Mouse (Mus musculus) kidney, postnatal 10 days (tissue): ENCODE measurements around the gene Apom.

Experiments used
- DNase-seq: peaks from one replicate; pipeline ENCODE4 v3.0.0; 2021; ENCODE audit warnings: mixed read lengths

Gene Apom

DNA sequence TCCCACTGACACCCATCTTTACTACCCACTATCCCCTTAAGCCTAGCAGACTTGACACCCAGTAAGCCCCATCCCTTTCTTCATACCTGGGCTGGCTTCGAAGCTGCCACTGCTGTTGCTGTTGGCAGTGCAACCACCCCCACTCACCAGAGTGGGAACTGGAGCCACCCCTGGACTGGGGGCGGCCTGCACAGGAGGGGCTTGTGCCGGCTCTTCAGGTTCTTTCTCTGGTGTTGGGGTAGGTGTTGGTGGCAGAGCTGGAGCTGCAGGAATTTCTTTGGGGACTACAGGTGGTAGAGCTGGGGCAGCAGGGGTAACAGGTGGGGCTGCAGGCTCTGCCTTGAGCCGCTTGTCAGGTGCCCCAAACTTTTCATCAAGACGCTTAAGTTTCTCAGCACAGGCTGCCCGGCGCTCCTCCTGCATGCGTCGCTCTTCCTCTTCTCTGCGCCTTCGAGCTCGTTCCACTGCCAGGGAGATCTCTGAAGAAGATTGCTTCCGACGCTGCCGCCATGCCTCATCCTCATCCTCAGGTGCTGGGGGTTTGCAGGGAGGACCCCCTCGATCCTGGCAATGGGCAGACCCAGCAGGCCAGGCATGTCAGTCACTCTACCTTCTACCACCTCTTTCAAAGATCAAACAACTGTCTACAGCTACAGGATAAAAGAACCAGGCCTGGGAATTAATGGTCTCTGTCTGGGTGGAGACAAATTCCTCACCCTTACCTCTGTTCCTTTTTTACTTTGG is 27.2 kb upstream of the Apom start:
- DNase-seq = no peak

DNA sequence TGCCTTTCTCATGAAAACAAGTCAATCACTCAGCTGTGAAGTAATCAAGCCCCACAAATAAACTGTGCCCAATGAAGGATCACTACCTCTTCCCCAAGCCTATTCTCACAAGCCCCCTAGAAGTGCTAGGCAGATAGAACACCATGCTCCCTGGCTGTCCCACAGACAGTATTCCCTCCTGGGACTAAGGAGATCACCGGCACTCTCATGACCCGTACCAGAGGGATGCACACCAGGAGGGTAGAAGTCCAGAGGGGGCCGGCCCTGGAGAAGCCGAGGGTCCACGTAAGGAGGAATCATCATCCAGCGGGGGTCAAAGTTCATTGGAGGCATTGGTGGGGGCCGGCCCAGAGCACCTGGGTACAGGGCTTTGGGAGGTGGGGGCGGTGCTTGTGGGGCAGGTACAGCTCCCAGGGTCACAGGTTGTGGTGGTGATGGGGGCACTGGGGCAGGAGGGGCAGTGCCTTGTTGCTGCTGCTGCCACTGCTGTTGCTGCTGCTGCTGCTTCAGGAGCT is 25.9 kb upstream of the Apom start:
- DNase-seq = no peak

DNA sequence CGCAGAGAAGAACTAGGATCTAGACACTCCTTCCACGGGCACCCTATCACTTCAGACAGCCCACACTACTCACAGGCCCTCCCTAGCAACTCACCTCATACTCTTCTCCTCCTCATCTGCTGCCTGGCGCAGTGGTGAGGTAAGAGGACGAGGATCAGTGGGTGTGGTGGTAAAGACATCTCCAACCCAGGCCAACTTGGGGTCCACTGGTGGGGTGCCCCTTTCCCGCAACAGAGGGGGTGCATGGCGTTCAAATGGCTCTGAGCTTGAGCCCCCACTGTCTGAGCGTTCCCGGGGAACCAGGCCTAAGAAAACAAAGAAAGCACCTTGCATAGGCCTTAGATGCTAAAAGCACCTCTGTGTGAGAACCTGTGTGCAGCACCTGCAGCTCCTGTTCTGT is 25.4 kb upstream of the Apom start:
- no peak for DNase-seq

DNA sequence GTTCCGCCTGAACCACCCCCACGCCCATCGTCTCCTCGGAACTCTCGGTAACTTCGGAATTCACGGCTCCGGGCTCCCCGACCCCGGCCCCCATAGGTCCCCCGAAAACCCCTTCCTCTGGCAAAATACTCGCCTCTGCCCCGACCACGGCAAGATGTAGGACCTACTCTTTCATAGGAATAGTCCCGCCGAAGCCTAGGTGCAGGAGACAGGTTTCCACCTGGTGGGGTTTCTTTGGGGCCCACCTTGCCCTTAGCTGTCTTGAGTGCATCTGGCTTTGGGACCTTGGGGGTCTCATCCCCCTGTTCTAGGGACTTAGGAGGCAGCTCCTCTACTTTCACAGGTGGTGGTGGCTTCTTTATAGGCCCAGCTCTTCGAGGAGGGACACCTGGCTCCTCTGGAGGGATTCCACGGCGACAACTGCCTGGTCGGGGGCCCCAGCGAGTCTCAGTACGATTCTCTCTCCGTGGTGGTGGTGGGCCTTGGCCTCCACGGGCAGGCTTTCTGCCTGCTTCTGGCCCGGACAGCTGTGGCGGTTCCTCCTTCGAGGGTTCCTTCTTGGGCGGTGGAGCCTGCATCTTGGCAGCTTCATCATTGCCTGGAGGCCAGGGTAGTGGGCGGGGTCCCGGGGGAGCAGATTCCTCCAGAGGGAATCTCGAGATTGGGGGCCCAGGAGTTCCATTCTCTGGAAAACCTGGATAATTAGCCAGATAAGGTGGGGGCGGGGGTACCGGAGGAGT is 24.8 kb upstream of the Apom start:
- DNase-seq = no peak

DNA sequence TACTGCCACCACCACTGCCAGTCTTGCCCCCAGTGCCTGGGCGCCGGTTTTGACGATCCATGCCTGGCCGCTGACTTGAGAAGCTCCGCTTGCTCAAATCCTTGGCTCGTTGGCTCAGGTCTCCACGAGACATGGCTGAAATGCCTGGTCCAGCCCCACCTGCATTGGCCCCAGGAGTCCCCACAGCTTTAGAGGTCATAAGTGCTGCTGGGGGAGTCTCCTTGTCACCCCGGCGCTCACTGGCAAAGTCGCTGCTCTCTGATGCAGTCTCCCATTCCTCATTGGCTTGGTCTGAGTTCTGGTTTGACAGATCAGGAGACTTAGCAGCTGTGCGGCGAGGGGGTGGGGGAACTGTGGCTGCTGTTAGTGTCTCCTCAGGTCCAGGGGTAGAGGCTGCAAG is 23.6 kb upstream of the Apom start:
- no peak for DNase-seq

DNA sequence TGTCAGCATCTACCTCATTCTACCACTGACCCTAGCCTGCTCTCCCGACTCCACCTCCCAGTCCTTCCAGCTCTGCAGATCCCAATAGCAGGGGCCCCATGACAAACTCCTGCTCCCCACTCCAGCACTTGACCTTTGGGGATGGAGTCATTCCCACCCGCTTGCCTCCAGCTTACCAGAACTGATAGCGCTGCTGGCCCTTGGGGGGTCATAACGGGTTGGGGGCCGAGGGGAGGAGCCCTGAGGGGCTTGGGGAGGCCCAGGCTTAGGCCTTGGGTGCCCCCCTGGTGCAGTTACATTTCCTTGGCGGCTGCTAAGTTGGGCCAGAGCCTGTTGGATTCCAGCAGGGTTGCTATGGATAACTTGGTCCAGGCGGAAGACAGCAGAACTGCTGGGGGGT is 22.8 kb upstream of the Apom start:
- DNase-seq = no peak

DNA sequence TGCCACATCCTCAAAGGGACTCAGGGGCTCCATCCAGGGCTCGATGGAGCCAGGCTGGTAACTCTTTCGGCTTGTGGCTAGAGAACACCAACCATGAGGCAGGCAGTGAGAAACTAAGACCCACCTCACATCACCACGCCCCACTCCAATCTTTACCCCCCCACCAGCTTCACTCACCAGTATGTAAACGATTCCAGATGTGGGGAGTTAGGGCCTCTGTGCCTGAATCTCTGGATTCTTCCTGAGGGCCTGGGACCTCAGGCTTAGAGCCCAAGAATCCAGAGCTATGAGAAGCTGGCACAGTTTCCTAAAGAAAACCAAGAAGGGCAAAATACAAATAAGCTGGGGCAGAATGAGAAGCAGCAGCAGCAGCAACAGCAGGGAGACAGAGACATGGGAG is 22.1 kb upstream of the Apom start:
- no peak for DNase-seq

DNA sequence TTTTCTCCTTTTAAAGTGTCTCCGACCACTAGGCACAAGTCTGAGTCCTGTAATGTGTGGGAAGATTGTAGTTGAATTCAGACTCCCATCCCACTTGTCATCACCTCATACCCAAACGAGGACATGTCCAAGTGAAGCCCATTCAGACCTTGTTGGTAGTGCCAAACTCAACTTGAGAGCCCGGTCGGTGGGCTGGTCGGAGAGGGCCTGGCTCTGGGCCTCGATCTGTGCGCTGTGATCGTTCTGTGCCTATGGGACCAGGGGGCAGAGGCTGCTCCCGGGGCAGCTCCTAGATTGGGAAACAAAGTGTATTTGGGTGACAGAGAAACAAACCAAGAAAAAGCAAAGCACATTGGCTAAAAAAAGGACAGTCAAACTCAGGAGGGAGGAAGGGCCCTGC is 21.2 kb upstream of the Apom start:
- no peak for DNase-seq

DNA sequence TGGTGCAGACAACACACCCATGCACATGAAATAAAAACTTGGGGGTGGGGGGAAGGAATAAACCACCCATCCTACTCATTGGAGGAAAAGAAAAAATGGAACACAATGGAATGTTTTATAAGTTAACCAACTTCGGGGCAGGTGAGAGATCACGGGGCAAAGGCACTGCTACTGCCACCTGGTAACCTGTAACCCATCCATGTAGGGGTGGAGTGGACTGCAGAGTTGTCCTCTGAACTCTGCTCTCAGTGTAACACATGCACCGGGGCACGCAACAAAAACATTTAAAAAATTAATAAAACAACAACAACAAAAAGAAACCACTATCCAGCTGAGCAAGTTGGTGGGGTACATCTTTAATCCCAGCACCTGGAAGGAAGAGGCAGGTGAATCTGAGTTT is 20.3 kb upstream of the Apom start:
- DNase-seq = no peak

DNA sequence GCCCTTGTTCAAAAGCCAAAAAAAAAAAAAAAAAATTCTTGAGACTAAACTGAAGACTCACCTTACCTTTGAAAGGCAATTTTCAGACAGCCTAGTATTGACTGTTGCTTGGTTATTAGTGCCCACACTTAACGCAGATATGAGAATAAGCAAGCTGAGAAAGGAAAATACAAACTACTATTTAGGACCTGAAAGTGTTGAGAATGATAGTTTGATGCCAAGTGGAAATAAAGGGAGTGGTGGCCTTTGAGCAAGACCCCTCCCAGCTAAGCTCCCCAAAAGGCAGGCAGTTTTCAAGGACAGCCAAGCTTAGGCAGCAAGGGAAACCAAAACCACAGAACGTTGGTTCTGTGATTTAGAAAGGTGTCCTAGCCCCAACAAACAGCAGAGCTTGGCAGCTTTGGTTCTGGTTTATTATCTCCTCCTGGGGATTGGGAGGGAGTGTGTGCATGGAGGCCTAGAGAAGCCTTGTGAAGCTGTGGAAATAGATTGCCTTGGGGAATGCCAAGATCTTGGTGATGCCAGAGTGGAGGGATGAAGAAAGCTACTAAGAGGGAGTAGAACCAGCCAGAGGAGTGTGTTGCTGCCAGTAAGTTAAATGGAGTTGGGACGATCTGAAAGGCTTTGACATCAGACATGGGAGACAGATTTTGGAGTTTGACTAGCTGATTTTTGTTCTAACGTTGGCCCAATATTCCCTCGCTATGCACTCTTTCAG is 16.2 kb upstream of the Apom start:
- DNase-seq = no peak

DNA sequence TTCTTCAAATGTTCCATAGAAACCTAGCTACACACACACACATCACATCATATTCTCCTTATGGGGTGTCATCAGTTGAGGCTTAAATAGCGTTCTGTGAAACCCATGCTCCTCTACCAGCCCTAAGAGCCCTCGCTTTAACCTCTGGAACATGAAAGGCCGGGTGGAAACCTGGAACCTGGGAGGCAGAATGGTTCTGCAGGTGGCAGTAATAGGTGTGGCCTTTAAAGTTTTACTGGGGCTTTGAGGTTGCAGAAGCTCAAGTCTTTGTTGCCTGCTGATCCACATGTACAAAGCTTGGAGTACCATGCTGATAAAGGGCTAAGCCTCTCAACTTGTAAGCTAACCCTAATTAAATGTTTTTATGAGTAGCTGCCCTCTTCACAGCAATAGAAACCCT is 15.5 kb upstream of the Apom start:
- no peak for DNase-seq

DNA sequence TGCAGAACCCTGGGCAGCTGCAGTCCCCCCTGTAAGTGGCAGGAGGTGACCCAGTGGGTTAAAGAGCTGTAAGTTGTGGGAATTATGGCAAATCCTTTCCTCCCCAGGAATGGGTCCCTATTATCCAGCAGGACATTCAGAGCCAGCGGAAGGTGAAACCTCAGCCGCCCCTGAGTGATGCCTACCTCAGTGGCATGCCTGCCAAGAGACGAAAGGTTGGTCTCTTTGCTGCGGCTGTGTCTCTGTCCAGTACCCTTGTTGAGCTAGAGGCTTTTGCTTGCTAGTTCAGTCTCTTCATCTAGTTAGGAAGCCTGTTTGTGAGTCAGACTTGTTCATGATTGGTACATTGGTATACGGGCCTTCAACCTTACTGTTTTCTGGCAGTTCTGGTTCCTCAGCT is 14.3 kb upstream of the Apom start:
- DNase-seq = no peak

DNA sequence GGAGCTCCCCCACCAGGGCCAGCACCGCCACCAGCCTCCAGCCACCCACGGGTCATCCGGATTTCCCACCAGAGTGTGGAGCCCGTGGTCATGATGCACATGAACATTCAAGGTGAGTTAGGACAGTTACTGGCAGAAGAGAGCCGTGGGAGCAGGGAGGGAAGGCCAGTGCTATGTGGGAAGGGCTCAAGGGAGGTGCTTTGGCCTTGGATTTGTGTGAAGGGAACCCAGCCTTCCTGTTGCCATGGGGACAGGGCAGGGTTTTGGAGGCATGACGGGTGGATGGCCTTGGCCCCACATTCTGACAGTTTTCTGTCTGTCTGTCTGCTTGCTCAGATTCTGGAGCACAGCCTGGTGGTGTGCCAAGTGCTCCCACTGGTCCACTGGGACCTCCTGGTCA is 10.1 kb upstream of the Apom start:
- no peak for DNase-seq

DNA sequence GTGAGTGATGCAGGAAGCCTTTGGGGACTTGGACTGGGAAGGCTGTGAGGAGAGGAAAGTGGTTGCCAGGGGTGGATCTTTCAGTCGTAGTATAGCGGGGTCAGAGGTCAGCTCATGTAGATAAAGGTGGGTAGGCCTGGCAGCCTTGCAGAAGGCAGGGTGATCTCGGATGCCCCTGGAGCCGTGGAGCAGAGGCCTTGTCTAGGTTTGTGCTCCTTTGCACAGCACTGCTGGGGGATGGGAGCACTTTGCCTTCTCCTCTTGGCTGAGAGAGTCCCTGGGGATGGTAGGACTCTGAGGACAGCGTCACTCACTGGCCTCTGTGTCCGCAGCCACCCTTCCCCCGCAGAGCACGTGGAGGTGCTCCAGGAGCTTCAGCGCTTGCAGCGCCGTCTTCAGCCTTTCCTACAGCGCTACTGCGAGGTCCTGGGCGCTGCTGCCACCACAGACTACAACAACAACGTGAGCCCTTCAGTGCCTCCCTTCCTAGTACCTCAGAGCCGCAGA is 8.7 kb upstream of the Apom start:
- DNase-seq = peak; percentile 26

DNA sequence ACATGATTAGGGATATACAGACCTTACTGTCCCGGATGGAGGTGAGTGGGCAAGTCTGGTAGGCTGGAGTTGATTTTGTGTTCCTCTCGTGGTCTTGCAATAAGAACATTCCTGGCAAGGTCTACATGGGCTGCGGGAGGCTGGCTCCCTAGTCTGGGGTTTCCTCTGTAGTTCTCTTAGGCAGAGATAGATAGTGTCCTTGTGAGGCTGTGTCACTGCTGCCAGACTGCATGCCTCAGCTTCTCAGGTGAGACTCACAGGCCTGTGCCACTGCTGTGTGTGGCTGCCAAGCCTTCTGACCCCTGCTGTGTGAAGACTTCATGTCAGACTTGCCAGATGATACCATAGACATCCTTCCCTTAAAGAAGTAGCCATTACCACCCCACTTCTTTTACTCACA is 7.4 kb upstream of the Apom start:
- no peak for DNase-seq

DNA sequence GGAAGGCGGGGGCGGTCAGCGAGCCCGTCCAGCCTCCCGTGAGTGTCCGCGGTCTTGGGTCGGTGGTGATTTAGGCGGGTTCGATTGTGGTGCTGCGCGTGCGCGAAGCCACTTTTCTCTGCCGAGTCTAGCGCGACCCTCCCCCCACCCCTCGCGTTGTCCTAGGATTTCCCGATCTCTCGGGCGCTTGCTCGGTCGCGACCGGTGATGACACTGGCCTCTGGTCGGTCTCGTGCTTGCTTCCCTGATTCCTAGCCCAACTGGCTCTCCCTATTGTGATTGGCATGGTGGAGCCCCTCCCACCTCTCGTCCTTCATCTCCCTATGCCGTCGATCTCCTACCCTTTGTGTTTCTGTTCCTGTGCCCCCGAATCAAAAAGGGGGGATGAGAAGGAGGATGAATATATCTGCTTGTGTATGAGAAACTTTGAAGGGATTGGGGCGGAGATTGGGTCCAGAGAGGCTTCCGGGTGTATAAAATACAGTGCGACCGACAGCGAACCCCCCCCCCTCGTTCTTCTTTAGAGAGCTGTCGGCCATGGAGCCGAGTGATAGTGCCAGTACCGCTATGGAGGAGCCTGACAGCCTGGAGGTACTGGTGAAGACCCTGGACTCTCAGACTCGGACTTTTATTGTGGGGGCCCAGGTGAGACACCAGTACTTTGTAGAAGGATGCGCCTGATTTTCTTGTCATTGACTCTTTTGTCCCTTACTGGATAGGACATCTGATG is 3.9 kb upstream of the Apom start:
- DNase-seq = no peak

DNA sequence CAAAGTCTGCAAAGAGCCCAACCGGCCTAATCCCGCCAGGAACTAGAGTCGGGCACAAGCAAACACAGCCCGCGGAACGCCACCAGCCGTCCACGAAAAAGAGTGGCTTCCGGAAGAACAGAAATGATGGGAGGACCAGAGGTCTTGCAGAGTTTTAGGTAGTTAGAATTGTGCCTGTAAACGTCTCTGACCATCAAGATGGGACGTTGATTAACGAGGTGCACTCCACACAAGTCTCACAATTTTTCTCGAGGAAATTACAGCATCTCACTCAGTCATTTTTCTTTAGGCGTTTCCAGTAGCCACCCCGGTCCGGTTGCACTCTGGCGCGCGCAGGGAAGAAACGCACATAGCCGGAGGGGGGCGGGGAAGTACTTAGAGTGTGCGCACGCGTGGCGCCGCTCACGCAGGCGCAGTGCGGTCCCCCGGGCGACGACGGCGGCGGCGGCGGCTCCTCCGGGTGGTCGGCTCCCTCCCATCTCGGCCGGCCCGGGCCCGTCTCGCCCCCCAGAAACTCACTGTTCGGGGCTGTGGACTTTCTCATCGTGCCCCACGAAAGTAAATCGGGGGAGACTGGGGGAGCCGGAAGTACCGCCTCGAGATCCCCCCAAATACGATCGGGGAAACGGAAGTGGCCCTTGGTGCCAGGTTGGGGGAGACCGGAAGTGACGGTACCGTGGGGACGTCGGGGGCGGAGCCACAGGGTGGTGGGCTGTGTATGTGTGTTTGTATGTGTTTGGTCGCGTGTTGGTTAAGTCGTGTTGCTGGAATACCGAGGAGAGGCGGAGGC is 3.1 kb upstream of the Apom start, which contains the start of gene Bag6:
Gene Bag6, plus strand, starts transcription at position 378 of the 790 bp plus-strand sequence.
- peak; percentile 97 for DNase-seq

DNA sequence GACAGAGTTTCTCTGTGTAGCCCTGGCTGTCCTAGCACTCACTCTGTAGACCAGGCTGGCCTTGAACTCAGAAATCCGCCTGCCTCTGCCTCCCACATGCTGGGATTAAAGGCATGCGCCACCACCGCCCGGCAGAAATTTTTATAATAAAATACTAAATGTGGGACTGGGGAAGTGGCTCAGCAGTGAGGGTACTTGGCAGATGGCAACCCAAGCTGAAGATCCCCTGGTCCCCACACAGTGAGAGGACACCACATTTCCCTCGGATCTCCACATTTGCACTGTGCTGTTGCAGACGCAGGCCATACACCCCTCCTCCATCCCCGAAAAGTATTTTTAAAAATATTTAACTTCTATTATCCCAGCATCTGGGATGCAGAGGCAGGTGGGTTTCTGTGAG is 1.7 kb upstream of the Apom start:
- DNase-seq = no peak

DNA sequence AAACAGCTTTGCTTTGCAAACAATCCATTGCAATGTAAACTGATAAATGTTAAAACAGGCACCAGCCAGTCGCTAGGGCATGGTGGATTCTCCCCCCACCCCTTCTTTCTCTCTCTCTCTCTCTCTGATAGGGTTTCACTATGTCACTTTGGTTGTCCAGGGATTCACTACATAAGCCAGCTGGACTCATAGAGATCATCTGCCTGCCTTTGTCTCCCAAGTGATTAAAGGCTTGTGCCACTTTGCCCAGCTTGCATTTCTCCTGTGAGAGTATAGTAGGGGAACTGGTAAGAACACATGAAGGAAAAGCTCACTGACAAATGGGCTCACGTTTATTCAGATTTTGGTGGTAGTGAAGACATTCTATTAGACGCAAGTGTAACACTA is 317 bp upstream of the Apom start:
- DNase-seq = no peak

DNA sequence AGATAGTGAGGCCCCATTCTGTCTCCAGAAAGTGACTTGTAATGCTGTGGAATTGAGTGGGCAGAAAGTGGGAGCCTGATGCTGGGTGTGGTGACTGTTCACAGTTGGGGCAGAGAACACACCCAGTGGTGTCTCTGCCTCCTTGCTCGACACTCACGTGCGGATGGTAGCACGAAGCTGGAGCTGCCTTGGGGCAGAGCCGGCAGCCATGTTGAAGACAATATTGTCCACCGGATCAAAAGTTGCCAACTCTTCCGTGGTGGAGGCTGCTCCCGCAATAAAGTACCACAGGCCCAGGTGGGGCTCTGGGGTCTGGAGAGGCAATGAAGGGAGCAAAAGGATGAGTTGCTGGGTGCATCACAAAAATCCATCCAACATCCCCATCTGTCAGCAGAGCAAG is 812 bp downstream of the Apom start:
- DNase-seq = no peak

DNA sequence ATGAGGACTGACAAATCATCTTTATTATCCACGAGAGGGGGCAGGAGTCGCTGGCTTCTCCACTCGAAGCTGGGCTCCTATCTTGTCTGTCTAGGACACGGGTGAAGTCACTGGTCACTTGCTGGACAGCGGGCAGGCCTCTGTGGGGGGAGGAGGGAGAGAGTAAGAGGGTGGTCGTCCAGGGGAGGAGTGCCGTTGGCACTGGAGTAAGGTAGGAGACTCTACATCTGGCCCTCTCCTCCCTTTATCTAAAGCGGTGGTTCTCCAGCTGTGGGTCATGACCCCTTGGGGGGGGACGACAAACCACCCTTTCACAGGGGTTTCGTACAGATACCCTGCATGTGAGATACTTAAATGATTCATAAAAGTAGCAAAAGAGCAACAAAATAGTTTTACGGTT is 2.9 kb downstream of the Apom start:
- no peak for DNase-seq

DNA sequence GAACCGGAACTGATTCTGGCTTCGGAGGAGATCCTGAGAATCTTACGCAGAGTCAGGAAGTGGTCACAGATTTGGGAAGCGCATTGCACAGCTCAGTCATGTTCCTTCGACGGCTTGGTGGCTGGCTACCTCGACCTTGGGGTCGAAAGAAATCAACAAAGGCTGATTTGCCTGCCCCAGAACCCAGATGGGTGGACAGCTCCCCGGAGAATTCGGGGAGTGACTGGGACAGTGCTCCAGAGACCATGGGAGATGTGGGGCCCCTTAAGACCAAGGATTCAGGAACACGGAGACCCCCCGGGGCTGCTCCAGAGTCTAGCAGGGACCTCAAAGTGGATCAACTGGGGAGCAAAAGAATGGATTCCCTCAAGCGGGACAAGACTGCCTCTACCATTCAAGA is 4.8 kb downstream of the Apom start:
- DNase-seq = no peak
